Mouse (Mus musculus): ENCODE measurements around the gene Ldb1.

Ldb1 gene

DNA sequence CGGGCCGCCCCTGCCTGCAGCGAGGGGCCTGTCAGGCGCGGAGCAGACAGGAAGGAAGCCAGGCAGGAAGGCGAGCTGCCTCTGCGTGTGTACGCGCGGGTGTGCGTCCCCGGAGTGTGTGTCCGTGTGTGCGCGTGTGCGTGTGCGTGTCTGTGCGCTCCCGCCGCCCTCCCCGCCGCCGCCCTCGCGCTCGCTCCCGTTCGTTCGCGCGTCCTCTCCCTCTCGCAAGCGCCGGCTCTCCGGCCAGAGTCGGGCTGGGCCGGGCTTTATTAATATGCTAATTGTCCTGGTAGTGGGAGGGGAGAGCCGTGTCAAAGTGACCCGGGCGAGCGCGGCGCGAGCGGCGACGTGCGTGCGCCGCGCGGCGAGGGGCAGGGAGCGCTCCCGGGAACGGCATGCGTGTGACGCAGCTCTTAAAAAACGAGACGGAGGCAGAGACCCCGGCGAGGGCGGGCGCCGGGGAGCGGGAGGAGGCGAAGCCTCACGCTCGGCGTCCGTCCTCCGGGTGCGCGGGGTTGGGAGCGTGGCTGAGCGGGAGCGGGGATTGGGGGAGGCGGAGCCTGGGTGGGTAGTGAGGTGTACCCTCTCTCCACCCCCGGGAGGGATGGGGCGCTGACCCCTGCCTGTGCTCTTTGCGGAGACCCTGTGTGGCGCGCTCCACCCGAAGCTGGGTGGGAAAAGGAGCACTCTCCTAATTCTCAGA is at the start of gene Ldb1:
Gene Ldb1 (minus strand): TSS at position 222 of the 703 bp plus-strand sequence.
- peak; percentile 78 for DNase-seq (ENCODE audit: low read depth, low spot score)

DNA sequence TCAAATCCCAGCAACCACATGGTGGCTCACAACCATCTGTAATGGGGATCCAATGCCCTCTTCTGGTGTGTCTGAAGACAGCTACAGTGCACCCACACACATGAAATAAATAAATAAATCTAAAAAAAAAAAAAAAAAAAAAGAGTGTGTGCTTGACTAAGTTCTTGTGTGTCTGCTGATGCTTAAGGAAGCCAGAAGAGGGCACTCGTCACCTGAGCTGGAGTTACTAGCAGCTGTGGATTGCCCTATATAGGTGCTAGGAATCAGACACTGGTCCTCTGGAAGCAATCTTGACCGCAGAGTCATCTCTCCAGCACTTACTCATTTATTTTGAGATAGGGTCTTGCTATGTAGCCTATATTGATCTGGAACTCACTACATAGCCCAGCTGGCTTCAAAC is 49.1 kb upstream of the Ldb1 start:
- no peak for DNase-seq (ENCODE audit: low read depth, low spot score)

DNA sequence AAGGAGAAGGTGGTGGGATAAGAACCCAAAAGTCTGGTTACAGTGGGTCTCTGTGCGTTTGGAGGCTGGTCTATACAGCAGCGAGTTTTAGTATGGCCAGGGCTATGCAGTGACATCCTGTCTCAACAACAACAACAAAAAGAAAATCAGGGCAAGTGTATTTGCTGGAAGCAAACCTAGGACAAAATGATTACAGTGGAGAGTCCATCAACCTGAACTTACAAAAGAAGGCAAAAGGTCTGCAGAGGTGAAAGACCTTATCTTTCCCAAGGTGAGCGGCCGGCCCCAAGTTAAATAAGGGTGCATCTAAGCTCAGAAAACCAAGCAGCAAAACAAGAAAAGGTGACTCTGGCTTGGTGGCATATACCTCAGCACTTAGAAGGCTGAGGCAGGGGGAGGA is 46.6 kb upstream of the Ldb1 start:
- no peak for DNase-seq (ENCODE audit: low read depth, low spot score)

DNA sequence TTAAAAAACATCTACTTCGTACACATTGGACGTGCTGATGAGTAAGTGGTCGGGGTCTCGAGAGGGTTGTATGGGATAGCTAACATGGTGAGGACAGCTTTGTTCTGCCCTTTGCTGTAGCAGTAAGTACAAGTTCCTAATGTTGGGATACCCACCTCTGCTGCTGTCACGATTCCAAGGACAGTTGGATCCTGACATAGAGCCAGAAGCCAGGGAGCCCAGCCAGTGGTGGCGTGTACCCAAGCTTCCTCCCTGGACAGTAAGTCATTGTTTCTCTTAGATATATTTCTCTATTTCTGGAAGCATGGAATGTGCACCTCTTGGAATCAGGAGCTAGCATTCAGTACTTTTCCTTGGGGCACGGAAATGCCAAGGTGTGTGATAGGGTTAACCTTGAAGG is 42.9 kb upstream of the Ldb1 start:
- DNase-seq (ENCODE audit: low read depth, low spot score), result no peak

DNA sequence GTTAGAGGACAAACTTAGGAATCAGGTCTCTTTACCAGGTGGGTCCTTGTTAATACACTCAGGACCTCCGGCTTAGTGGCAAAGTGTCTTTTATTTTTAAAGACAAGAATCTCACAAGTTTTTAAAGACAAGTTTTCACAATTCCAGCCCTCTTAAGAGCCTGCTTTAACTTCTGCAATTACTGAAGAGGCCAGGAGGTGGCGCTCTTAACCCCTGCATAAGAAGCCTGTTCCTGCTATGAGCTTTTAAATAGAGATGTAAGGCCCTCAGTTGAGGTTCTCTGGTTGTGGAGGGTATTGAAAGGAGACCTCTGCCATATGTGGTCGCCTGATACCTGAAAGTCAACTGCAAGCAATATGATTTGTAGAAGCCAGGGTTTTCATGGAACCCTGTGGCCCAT is 41.3 kb upstream of the Ldb1 start:
- DNase-seq (ENCODE audit: low read depth, low spot score), result peak; percentile 30

DNA sequence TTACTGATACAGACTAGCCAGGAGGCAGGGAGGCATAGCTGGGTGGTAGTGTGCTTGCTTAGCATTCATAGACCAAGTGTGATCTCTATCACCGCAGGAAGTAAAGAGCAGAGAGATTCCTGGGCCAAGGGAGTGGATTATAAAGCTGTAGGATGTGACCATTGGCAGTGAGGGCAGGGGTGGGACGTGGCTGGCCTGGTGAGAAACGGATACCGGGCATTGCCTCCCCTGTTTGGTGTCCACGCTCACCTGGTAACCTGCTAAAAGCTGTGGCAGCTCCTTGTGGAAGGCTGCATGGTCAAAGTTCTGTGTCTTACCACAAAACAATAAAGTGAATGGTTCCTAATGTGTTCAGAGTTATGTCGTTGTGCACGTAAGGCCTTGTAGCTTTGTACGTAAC is 40.2 kb upstream of the Ldb1 start:
- DNase-seq (ENCODE audit: low read depth, low spot score), result no peak

DNA sequence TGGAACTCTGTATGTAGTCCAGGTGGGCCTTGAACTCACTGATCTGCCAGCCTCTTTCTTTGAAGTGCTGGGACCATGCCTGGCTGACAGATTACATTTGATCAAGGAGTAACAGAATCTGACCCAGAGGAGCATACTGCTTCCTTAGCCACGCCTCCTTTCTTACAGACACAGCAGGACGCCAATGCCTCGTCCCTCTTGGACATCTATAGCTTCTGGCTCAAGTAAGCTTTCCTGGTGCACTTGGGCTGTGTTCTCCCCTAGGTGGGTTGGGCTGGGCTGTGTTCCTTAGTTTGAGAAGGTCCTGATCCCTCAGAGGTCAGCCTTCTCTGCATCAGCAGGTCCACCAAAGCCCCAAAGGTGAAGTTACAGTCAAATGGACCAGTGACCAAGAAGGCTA is 33.5 kb upstream of the Ldb1 start:
- DNase-seq (ENCODE audit: low read depth, low spot score), result no peak

DNA sequence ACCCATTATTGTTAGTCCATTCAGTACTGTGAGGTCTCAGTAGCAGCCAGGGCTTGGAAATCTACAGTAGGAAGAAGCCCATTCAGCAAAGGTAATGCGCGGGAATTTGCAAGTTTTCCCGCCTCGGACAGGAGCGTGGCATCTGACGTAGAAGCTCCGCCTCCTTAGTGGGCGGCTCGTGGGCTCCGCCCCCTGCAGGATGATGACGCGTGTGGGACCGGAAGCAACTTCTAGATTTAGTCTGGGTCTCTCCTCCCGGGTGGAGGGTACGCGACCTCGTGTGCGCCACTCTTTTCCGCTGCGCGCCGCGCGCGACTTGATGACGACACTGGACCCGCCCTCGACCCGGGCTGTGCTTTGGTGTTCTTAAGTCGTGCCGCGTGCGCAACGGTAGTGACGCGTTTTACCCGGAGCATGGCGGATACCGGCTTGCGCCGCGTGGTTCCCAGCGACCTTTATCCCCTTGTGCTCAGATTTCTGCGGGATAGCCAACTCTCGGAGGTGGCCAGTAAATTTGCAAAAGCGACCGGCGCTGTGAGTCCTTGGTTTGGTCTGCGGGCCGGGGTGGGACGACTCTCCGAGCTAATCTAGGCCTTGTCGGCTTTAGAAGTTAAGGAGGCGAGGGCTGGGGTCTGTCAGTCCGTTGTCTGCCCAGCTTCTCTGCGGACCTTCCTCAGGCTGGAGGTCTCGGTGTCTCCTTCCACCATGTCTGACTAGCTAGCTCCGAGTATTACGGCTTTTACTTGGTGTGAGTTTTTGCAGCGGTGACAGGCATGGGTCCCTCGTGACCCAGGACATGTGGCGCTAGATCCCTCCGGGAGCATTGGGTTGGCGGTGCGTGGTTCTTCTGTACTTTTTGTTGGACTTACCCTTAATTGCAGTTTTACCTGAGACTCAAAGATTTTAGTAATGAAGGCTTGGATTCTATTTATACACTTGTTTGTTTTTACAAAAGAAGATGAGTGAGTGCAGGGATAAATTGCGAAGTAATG is 30.9 kb upstream of the Ldb1 start, which contains the start of gene Nolc1:
Gene Nolc1 (plus strand): TSS at position 248 of the 992 bp plus-strand sequence.
- peak; percentile 98 for DNase-seq (ENCODE audit: low read depth, low spot score)

DNA sequence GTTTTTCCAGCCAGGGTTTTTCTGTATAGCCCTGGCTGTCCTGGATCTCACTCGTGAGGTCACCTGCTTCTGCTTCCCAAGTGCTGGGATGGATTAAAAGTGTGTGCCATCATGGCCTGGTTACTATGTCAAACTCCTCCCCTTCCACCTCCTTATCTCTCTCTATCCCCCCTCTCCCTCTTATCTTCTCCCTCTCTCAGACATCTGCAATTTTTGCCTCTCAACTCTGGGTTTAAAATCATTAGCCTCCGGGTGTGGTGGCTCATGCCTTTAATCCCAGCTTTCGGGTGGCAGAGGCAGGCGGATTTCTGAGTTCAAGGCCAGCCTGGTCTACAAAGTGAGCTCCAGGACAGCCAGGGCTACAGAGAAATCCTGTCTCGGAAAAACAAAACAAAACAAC is 29.3 kb upstream of the Ldb1 start:
- no peak for DNase-seq (ENCODE audit: low read depth, low spot score)

DNA sequence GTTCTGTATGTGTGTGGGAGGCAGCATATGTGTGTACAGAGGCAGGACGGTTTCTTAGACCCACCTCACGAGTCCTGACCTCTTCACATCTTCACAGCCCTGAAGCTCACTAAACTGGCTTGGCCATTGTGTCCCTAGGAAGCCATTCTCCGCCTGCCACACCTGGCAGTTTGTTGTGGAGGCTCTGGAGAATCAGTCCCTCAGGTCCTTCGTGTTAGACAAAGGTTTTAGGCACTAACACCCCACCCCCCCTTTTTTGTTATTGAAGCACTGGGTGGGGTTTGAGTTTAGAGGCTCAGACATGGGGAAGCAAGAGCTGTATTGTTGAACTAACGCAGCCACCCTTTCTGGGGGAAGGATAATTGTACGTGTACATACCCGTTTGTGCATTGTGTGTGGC is 28.3 kb upstream of the Ldb1 start:
- no peak for DNase-seq (ENCODE audit: low read depth, low spot score)

DNA sequence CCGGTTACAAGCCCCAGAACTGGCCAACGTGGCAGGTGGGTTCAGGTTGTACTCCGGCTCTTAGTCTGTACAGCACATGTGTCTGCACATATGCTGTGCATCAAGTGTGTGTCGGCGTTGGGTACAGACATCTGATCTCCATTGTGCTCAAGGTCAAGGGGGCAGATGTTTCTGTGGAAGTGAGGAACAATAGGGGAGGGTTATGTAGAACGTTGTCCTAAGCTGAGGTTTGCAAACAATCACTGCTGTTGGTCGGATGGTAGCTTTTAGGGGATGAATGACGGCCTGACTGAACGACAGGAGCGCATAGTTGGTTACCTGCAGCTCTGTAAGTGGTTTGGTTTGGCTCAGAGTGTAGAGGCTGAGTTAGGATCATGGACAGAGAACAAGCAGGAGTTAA is 23.0 kb upstream of the Ldb1 start:
- no peak for DNase-seq (ENCODE audit: low read depth, low spot score)

DNA sequence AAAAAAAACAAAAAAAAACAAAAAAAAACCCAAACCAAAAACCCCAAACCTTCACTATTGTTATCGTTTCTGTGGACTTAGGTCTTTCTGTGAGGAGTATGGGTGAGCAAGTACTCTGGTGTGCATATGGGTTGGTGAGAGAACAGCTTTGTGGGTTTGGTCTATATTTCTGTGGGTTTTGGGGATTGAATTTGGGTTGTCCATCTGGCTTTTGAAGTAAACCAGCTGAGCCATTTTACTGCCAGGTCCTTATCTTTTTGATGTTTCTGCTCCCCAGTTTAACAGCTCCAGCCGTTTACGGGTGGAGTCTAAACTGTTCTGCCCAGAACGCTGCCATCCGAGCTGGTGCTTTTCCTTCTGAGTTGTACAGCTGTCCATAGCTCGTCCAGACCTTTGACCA is 15.8 kb upstream of the Ldb1 start:
- no peak for DNase-seq (ENCODE audit: low read depth, low spot score)

DNA sequence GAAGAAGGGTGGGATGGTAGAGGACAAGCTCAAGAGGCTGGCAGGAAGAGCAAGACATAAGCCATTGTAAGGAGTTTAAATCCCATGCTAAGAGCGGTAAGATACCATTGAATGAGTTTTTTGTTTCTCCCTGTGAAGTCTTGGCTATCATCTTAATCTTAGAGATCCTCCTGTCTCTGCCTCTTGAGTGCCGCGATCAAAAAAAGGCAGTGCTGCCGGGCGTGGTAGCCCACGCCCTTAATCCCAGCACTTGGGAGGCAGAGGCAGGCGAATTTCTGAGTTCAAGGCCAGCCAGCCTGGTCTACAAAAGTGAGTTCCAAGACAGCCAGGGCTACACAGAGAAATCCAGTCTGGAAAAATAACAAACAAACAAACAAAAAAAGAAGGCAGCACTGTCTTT is 13.5 kb upstream of the Ldb1 start:
- DNase-seq (ENCODE audit: low read depth, low spot score), result no peak

DNA sequence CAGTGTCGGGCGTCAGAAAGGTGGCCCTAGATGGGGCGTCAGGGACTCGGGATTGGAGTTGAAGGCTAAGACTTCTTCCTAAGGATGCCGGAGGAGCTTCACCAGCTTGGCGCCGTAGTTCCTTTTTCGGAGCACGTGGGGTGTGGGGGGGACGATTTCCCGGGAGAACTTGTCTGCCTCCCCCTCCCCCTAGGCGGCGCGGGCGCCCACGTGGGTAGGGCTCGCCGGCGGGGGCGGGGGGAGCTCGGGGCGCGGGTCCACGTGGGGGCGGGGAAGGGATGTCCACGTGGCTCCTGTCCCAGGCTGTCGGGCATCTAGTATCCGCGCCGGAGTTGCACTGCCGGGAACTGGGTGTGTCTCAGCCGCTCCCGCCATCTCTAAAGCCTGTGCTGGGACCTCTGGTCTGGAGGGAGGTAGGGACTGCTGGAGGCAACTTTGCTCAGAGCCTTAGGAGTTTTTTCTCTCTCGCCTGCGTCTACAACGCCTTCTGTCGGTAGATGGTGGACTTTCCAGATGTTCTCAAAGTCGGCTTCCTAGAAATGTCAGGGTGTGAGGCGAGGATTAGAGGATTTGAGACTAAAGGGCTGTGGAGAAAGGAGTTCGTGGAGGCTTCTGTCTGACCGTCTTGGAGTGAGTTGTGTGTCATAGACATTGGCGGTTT is 12.1 kb upstream of the Ldb1 start:
- DNase-seq (ENCODE audit: low read depth, low spot score), result no peak

DNA sequence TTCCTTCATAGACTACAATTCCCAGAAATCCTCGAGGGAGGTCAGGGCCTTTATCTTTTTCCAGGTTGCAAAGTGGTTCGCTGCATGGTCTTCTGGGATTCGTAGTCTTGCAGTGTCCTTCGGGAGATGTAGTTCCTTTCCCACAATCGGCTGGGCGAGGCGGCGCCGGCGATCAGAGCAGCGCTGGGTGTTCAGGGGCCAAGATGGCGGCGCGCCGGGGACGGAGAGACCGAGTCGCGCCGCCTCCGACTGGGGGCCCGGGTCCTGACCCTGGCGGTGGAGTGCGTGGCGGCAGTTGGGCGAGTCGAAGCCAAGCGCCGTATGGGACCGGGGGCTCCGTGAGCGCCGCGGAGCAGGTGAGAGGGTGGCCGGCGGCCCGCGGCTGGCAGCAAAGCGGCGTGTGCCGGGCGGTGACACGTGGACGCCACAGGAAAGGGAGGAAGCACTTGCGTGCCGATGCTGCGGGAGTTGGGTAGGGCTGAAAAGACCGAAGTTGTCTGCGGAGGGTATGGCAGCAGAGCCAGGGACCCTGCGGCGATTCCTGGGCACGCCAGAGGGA is 11.5 kb upstream of the Ldb1 start:
- peak; percentile 90 for DNase-seq (ENCODE audit: low read depth, low spot score)

DNA sequence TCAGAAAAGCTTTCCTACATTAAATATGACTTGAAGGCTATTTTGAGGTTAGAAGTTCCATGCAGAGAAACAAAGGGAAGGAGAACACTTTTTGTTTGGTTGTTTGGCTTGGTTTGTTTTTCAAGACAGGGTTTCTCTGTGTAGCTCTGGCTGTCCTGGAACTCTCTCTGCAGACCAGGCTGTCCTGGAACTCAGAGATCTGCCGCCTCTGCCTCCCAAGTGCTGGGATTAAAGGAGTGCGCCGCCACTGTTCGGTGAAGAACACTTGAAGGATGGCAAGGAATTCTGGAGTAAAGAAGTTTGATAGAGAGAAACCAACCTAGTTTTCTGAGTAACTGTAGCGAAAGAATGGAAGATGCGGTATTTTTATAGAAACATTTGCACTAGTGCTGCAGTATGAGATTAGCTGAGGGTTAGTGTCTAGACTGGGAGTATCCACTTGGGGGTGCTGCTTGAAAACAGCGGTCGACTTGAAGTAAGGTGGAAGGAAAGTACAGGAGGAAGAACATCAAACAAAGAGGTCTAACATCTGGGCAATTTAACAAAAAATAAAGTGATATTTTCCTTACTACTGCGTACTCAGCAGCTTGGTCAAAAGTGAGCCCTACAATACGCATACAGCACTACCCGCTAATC is 10.9 kb upstream of the Ldb1 start:
- DNase-seq (ENCODE audit: low read depth, low spot score), result no peak

DNA sequence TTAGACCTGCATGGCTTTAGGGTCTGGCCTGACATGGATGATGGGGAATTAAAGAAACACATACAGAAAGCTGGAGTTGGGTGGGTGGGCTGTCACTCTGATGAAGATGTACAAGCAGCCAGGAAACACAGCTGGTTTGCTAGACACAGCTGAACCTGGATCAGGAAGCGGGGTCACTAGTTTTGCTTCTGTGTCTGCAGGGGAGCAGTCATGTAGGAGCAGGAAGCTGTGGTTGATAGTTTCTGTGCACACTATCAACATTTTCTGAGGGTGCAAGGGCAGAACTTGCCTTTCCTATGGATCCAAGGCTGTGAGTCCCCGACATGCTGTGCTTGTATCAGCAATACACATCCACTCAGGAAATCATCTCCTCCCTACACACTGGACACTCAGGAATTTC is 5.4 kb upstream of the Ldb1 start:
- DNase-seq (ENCODE audit: low read depth, low spot score), result no peak

DNA sequence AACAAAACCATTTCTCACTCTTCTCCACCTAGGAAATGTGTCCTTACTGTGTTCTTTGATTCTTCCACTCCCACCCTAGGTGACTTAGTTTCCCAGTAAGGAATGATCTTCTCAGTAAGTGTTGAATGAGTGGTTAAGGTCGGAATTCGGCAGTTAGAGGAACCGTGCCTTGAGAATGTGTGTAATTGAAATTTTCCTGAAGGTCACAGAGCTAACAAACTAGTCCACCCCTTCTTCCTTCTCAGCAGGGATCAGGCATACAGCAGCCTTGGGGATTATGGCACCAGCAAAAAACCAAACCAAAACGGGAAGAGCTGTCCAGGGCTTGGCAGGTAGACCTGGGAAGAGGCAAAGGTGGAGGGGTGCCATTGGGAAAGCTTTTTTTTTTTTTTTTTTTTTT is 4.1 kb upstream of the Ldb1 start:
- no peak for DNase-seq (ENCODE audit: low read depth, low spot score)

DNA sequence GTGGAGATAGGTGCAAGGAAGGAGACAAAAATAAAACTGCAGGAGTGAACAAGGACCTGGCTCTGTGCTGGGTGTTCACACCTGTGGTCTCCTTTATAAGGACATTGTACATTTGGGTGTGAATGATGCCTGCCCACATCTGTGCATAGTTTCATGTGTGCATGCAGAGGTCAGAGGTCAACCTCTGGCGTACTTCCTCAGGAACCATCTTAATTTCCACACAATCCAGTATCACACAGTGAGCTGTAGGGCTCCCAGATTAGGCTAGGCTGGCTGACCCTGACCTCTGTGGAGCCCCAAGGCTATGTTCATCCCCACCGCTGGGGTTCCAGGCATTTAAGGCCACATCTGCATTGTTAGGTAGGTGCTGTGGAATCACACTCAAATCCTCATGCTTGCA is 2.4 kb upstream of the Ldb1 start:
- no peak for DNase-seq (ENCODE audit: low read depth, low spot score)

DNA sequence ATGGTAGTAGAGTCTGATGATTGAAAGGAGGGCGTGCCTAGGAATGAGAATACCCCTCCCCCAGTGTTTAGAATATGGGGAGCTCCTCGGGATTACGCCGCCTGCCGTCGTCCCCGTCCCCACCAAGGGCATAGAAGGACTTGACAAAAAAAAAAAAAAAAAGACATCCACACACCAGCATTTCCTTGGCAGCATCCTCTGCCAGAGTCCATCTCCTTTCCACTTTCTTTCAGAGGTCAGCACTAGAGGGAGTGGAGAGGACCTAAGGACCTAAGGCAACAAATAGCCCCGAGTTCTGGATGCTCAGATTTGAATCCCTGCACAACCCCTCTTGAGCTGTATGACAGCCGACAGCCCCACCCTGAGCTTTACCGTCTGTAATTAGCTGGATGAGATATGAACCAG is 1.6 kb upstream of the Ldb1 start:
- DNase-seq (ENCODE audit: low read depth, low spot score), result no peak

DNA sequence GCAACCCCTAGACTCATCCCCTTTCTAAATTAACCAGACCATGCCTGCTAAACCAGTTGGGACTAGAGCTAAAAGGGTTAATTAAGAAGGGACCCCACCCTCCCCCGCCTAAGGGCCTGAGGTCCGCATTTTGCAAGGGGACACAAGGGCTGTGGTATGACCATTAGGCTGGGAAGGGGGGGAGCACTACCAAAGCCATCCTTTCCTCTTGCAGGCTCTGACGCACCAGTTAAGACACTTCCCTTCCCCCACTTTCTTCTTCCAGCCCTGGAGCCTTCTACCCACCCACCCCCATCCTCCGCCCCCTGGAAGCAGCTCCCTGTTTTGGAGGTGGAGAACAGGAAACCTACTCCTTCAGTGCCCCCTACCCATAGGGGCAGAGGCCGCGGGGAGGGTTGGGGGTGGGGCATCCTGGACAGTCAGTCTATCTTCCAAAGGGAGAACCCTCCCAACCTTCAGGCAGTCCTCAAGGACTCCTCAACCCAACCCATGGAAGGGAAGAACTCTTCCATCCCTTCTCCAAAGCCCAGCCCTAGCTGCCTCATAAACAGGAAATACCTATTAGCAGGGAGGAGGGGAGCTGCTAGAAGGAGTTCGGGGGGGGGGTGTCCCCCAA is 790 bp upstream of the Ldb1 start:
- DNase-seq (ENCODE audit: low read depth, low spot score), result no peak

Measured in retina, adult 2 months (tissue).